Mouse (Mus musculus): Measurements from ENCODE around the gene Olfr287. TPM values are rescaled to one million over a fixed set of nuclear protein-coding genes. Genes with fewer than 3 reads are reported as not detected.

Gene Olfr287
- polyA plus RNA-seq, 1 experiment from 2014 or later = not detected

DNA sequence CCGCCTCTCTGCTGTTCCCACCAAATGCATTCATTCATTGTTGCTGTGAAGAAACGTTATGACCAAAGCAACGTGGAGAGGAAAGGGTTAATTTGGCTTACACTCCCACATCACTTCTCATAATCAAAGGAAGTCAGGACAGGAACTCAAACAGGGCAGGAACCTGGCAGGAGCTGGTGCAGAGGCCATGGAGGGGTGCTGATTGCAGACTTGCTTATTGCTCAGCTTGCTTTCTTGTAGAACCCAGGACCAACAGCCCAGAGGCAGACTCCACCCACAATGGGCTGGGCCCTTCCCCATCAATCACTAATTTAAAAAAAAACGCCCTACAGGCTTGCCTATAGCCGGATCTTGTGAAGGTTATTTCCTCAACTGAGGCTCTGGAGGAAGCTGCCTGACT is 6.7 kb downstream of the Olfr287 start:
- no peak overlapping the region for H3K4me3 ChIP-seq (replicated peaks; ENCODE audit: low read length)
- H3K4me2 ChIP-seq (ENCODE audit: low read depth, low read length) = no peak overlapping the region
- no peak overlapping the region for H3K27ac ChIP-seq (ENCODE audit: low read length)
- no peaks in the 10 kb centered on the region for H3K27me3 ChIP-seq (ENCODE audit: control insufficient read depth, insufficient read depth, low read length)
- H3K9ac ChIP-seq (ENCODE audit: low read length) = no peak overlapping the region
- H3K9me3 ChIP-seq (replicated peaks; ENCODE audit: control insufficient read depth, low read length) = no peaks in the 10 kb centered on the region
- WGBS = 60% methylated on average over 5 of the region's 5 CpGs
- H3K36me3 ChIP-seq (ENCODE audit: control insufficient read depth, insufficient read depth, low read length) = no peaks in the 10 kb centered on the region
- ATAC-seq (ENCODE audit: insufficient read depth, low FRiP score) = no peak
- no peaks in the 10 kb centered on the region for H3K4me1 ChIP-seq (ENCODE audit: control insufficient read depth, insufficient read depth, low read length)

GRCm38 (mm10) chr15:98213336-98213870 is 7.5 kb downstream of the Olfr287 start:
- ATAC-seq (ENCODE audit: insufficient read depth, low FRiP score) = no peak
- H3K4me1 ChIP-seq (ENCODE audit: control insufficient read depth, insufficient read depth, low read length) = no peaks in the 10 kb centered on the region
- H3K4me3 ChIP-seq (replicated peaks; ENCODE audit: low read length) = no peak overlapping the region
- no peak overlapping the region for H3K9ac ChIP-seq (ENCODE audit: low read length)
- H3K36me3 ChIP-seq (ENCODE audit: control insufficient read depth, insufficient read depth, low read length) = no peaks in the 10 kb centered on the region
- no peaks in the 10 kb centered on the region for H3K9me3 ChIP-seq (replicated peaks; ENCODE audit: control insufficient read depth, low read length)
- no peak overlapping the region for H3K4me2 ChIP-seq (ENCODE audit: low read depth, low read length)
- 68% methylated on average over 5 of the region's 5 CpGs for WGBS
- H3K27ac ChIP-seq (ENCODE audit: low read length) = no peak overlapping the region
- H3K27me3 ChIP-seq (ENCODE audit: control insufficient read depth, insufficient read depth, low read length) = no peaks in the 10 kb centered on the region

GRCm38 (mm10) chr15:98209676-98210075 is 11.2 kb downstream of the Olfr287 start:
- Histone ChIP-seq H3K4me2 (ENCODE audit: low read depth, low read length) (no peak overlapping the region), H3K27ac (ENCODE audit: low read length) (no peak overlapping the region), H3K9ac (ENCODE audit: low read length) (no peak overlapping the region), H3K4me3 (replicated peaks; ENCODE audit: low read length) (no peak overlapping the region), H3K27me3 (ENCODE audit: control insufficient read depth, insufficient read depth, low read length) (no peaks in the 10 kb centered on the region), H3K9me3 (replicated peaks; ENCODE audit: control insufficient read depth, low read length) (no peaks in the 10 kb centered on the region), H3K4me1 (ENCODE audit: control insufficient read depth, insufficient read depth, low read length) (no peaks in the 10 kb centered on the region), H3K36me3 (ENCODE audit: control insufficient read depth, insufficient read depth, low read length) (no peaks in the 10 kb centered on the region)
- no peak for ATAC-seq (ENCODE audit: insufficient read depth, low FRiP score)
- WGBS = 71% methylated on average over 7 of the region's 7 CpGs

DNA sequence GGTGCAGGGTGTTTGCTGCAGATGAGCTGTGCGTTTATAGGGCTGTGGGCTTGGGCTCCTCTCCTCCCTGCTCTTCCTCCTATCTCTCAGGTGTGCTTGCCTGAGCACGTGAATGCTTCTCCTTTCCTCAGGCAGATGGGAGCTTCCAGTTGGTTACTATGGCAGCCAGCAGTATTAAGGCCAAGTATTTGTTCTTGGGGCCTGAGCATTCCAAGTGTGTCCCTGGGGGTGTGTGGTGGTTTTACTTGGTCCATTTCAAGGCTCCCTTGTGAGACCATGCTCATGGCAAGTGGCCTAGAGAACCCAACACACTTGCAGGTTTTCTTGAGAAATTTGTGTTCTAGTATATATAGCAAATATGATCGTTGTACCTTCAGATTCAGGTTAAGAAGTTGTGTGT is 25.4 kb downstream of the Olfr287 start, which contains the start of gene Olfr288:
TSS of gene Olfr288 (minus strand) at position 101 of the 400 bp plus-strand sequence.
- H3K4me3 ChIP-seq (replicated peaks; ENCODE audit: low read length) = no peak within 1 kb of the TSS
- H3K27ac ChIP-seq (ENCODE audit: low read length) = no peak within 1 kb of the TSS
- H3K4me2 ChIP-seq (ENCODE audit: low read depth, low read length) = no peak within 1 kb of the TSS
- H3K4me1 ChIP-seq (ENCODE audit: control insufficient read depth, insufficient read depth, low read length) = no peaks in the 10 kb centered on the region
- H3K36me3 ChIP-seq (ENCODE audit: control insufficient read depth, insufficient read depth, low read length) = no peaks in the 10 kb centered on the region
- ATAC-seq (ENCODE audit: insufficient read depth, low FRiP score) = no peak
- no peaks in the 10 kb centered on the region for H3K9me3 ChIP-seq (replicated peaks; ENCODE audit: control insufficient read depth, low read length)
- H3K9ac ChIP-seq (ENCODE audit: low read length) = no peak within 1 kb of the TSS
- no peaks in the 10 kb centered on the region for H3K27me3 ChIP-seq (ENCODE audit: control insufficient read depth, insufficient read depth, low read length)
- WGBS = 56% methylated on average over 3 of the region's 3 CpGs

DNA sequence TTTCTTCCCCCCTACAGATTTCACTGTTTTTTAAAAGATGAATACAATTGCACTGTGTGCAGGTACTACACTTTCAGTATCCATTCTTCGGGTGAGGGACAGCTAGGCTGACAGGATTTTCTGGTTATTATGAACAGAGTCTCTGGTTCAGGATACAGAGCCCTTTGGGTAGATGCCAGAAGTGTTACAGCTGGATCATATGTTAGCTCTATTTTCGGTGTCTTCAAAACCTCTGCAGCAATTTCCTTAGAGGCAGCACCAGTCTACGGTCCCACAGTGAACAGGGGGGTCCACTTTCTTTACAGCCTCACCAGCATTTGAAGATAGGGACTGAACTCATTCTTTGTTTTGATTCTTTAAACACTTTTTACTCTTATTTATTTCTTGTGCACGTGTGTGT is 36.4 kb downstream of the Olfr287 start:
- Histone ChIP-seq H3K4me3 (replicated peaks; ENCODE audit: low read length) (no peak overlapping the region), H3K9me3 (replicated peaks; ENCODE audit: control insufficient read depth, low read length) (no peaks in the 10 kb centered on the region), H3K27me3 (ENCODE audit: control insufficient read depth, insufficient read depth, low read length) (no peaks in the 10 kb centered on the region), H3K4me2 (ENCODE audit: low read depth, low read length) (no peak overlapping the region), H3K27ac (ENCODE audit: low read length) (no peak overlapping the region), H3K9ac (ENCODE audit: low read length) (no peak overlapping the region), H3K4me1 (ENCODE audit: control insufficient read depth, insufficient read depth, low read length) (peaks cover 4% of the 10 kb centered on the region; the same call in 1 of the 2 replicates), H3K36me3 (ENCODE audit: control insufficient read depth, insufficient read depth, low read length) (no peaks in the 10 kb centered on the region)
- ATAC-seq (ENCODE audit: insufficient read depth, low FRiP score) = no peak
- WGBS = 48% methylated on average over 4 of the region's 4 CpGs

GRCm38 (mm10) chr15:98181856-98182570 is 38.8 kb downstream of the Olfr287 start:
- Histone ChIP-seq H3K27ac (ENCODE audit: low read length) (no peak overlapping the region), H3K4me1 (ENCODE audit: control insufficient read depth, insufficient read depth, low read length) (peaks cover 4% of the 10 kb centered on the region; the same call in 1 of the 2 replicates), H3K4me2 (ENCODE audit: low read depth, low read length) (peak overlapping the region; percentile 74; the same call in 1 of the 2 replicates), H3K27me3 (ENCODE audit: control insufficient read depth, insufficient read depth, low read length) (no peaks in the 10 kb centered on the region), H3K9ac (ENCODE audit: low read length) (no peak overlapping the region), H3K4me3 (replicated peaks; ENCODE audit: low read length) (no peak overlapping the region), H3K36me3 (ENCODE audit: control insufficient read depth, insufficient read depth, low read length) (no peaks in the 10 kb centered on the region), H3K9me3 (replicated peaks; ENCODE audit: control insufficient read depth, low read length) (no peaks in the 10 kb centered on the region)
- WGBS = 63% methylated on average over 12 of the region's 12 CpGs
- no peak for ATAC-seq (ENCODE audit: insufficient read depth, low FRiP score)

DNA sequence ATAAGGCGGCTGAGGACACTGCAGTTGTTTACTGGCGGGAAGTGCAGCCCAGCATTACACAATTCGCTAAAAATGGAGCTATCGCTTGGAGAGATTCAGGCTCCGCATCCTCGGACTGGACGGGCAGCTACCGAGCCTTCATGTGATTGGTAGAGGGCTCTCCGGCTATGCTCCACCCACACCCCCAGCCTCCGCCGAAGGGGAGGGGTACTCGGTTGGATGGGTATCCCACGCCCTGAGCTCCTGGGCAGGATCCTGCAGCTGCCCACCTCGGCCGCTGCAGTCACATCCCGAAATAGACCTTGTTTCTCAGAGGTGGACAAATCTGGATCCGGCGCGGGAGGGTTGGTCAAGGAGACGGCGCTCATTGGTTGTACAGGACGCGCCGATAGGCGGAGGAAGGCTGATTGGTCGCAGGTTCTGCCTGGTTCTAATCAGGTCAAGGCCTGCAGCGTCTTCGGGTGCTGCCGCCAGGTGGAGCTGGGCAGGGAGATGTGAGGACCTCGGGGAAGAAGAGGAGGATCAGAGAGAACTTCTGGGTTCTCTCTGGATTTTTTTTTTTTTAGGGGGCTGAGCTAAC is 39.6 kb downstream of the Olfr287 start:
- Histone ChIP-seq H3K36me3 (ENCODE audit: control insufficient read depth, insufficient read depth, low read length) (no peaks in the 10 kb centered on the region), H3K27me3 (ENCODE audit: control insufficient read depth, insufficient read depth, low read length) (no peaks in the 10 kb centered on the region), H3K4me2 (ENCODE audit: low read depth, low read length) (peak overlapping the region; percentile 74), H3K4me1 (ENCODE audit: control insufficient read depth, insufficient read depth, low read length) (peaks cover 4% of the 10 kb centered on the region; the same call in 1 of the 2 replicates), H3K9ac (ENCODE audit: low read length) (peak overlapping the region; percentile 56), H3K27ac (ENCODE audit: low read length) (0 out of 2 replicates have a peak overlapping the region, but pooled peaks have one; percentile 17), H3K4me3 (replicated peaks; ENCODE audit: low read length) (peak overlapping the region; percentile 62), H3K9me3 (replicated peaks; ENCODE audit: control insufficient read depth, low read length) (no peaks in the 10 kb centered on the region)
- 0% methylated on average over 30 of the region's 30 CpGs for WGBS
- ATAC-seq (ENCODE audit: insufficient read depth, low FRiP score) = peak; percentile 97

- Histone ChIP-seq H3K36me3 (ENCODE audit: control insufficient read depth, insufficient read depth, low read length) (no peaks in the 10 kb centered on the region), H3K27me3 (ENCODE audit: control insufficient read depth, insufficient read depth, low read length) (no peaks in the 10 kb centered on the region), H3K4me3 (replicated peaks; ENCODE audit: low read length) (peak overlapping the region; percentile 62), H3K27ac (ENCODE audit: low read length) (0 out of 2 replicates have a peak overlapping the region, but pooled peaks have one; percentile 17), H3K9ac (ENCODE audit: low read length) (peak overlapping the region; percentile 56), H3K4me2 (ENCODE audit: low read depth, low read length) (peak overlapping the region; percentile 74), H3K9me3 (replicated peaks; ENCODE audit: control insufficient read depth, low read length) (no peaks in the 10 kb centered on the region), H3K4me1 (ENCODE audit: control insufficient read depth, insufficient read depth, low read length) (peaks cover 4% of the 10 kb centered on the region; the same call in 1 of the 2 replicates)
- no peak for ATAC-seq (ENCODE audit: insufficient read depth, low FRiP score)
- WGBS = 6% methylated on average over 26 of the region's 26 CpGs
Measured at GRCm38 (mm10) chr15:98180567-98181131, 40.2 kb downstream of the Olfr287 start.

GRCm38 (mm10) chr15:98177320-98177719 is 43.5 kb downstream of the Olfr287 start:
- 56% methylated on average over 3 of the region's 3 CpGs for WGBS
- ATAC-seq (ENCODE audit: insufficient read depth, low FRiP score) = no peak
- Histone ChIP-seq H3K9me3 (replicated peaks; ENCODE audit: control insufficient read depth, low read length) (no peaks in the 10 kb centered on the region), H3K4me2 (ENCODE audit: low read depth, low read length) (no peak overlapping the region), H3K9ac (ENCODE audit: low read length) (no peak overlapping the region), H3K27ac (ENCODE audit: low read length) (no peak overlapping the region), H3K36me3 (ENCODE audit: control insufficient read depth, insufficient read depth, low read length) (no peaks in the 10 kb centered on the region), H3K27me3 (ENCODE audit: control insufficient read depth, insufficient read depth, low read length) (peaks cover 8% of the 10 kb centered on the region), H3K4me3 (replicated peaks; ENCODE audit: low read length) (no peak overlapping the region), H3K4me1 (ENCODE audit: control insufficient read depth, insufficient read depth, low read length) (peaks cover 4% of the 10 kb centered on the region; the same call in 1 of the 2 replicates)
